Mouse (Mus musculus) neural tube, embryonic 15.5 days (tissue): Measurements from ENCODE around the gene Sf3a1. TPM values are rescaled to one million over a fixed set of nuclear protein-coding genes. Genes with fewer than 3 reads are reported as not detected.

Source experiments
- ATAC-seq: fragments of 200-750 bp; cut with Nextera tagmentation; 2 replicates; pipeline ENCODE4 v1.8.0; 2017; ENCODE audit warnings: mild to moderate bottlenecking, moderate TSS enrichment, moderate library complexity; ENCODE audit not compliant: low FRiP score
- H3K27ac ChIP-seq: fragments of 300-500 bp; sonication (generic); replicated peaks from 2 replicates; pipeline ENCODE4 v1.5.1; 2015; ENCODE audit warnings: mild to moderate bottlenecking, inconsistent platforms
- H3K27me3 ChIP-seq: fragments of 300-500 bp; sonication (generic); replicated peaks from 2 replicates; pipeline ENCODE4 v1.6.1; 2015; ENCODE audit warnings: inconsistent platforms
- H3K36me3 ChIP-seq: fragments of 300-500 bp; sonication (generic); 2 replicates; pipeline ENCODE4 v1.6.1; 2015; ENCODE audit warnings: inconsistent platforms
- H3K4me1 ChIP-seq: fragments of 300-500 bp; sonication (generic); 2 replicates; pipeline ENCODE4 v1.6.1; 2015; ENCODE audit warnings: inconsistent platforms
- H3K4me2 ChIP-seq: fragments of 300-500 bp; sonication (generic); 2 replicates; pipeline ENCODE4 v1.6.1; 2015; ENCODE audit warnings: inconsistent platforms, mild to moderate bottlenecking, moderate library complexity
- H3K4me3 ChIP-seq: fragments of 300-500 bp; sonication (generic); replicated peaks from 2 replicates; pipeline ENCODE4 v1.5.1; 2015; ENCODE audit warnings: mild to moderate bottlenecking, inconsistent platforms
- H3K9ac ChIP-seq: fragments of 300-500 bp; sonication (generic); replicated peaks from 2 replicates; pipeline ENCODE4 v1.6.1; 2015; ENCODE audit warnings: mild to moderate bottlenecking, inconsistent platforms
- H3K9me3 ChIP-seq: fragments of 300-500 bp; sonication (generic); replicated peaks from 2 replicates; pipeline ENCODE4 v1.6.1; 2016; ENCODE audit warnings: inconsistent platforms
- WGBS: fragments of 180-500 bp; shearing (Covaris S2); methylation state at CpG from one replicate; pipeline ENCODE4 v1.1.7; 2015; ENCODE audit warnings: mixed read lengths; 5-methylcytosine and 5-hydroxymethylcytosine counted together
- polyA plus RNA-seq: library from polyadenylated mRNA; unstranded; fragments of >200 nt; fragmentation: Nextera tagmentation; extraction: Ambion mirVana; gene quantifications from 2 replicates; pipeline ENCODE4 v1.2.1, GENCODE M21; 2015

Gene Sf3a1
- polyA plus RNA-seq, 1 experiment from 2014 or later: 41.8 TPM

DNA sequence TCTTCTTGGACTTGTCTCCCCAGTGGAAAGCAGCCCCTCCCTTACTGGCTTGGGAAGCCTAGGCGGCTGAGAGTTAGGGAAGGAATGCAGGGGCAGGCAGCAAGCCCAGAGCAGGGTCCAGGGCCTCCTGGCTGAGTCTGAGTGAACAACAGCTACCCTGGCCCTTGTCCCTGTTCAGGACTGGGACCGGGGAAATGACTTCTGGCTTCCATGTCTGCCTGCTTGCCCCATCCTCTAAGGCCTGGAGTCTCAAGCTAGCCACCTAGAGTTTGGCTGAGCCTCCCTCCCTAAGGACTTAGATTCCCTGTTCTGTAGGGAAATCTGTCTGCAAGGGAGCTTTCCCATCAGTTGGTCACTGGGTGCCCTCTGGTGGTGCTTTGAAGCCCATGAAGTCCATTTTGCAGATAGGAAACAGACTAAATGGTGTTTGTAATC, 59.2 kb downstream of the Sf3a1 start:
- no peak for ATAC-seq
- WGBS: 24% methylated on average over 2 of the region's 2 CpGs

DNA sequence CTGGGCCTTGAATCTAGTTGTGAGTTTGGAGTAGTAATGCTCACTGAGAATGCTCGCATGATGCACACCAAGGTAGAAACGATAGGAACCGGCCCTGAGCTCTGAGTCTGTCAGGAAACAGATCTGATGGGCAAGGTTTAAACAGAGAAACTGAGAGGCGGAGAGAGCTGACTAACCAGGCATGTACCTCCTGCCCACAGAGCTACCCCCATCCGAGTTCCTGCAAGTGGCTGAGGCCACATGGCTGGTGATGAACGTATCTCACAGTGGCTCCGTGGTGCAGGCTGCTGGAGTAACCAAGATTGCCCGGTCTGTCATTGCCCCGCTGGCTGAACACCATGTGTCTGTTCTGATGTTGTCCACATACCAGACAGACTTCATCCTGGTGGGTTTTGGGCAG, 59.8 kb downstream of the Sf3a1 start:
- Histone ChIP-seq H3K4me1 (peaks cover 17% of the 10 kb centered on the region), H3K9me3 (no peaks in the 10 kb centered on the region), H3K4me3 (no peak overlapping the region), H3K36me3 (peaks cover 6% of the 10 kb centered on the region), H3K27me3 (peaks cover 27% of the 10 kb centered on the region), H3K4me2 (no peak overlapping the region), H3K9ac (no peak overlapping the region), H3K27ac (no peak overlapping the region)
- WGBS: 64% methylated on average over 9 of the region's 9 CpGs
- no peak for ATAC-seq

More for the DNA sequence above, 59.2 kb downstream of the Sf3a1 start:
- H3K9ac ChIP-seq: no peak overlapping the region
- H3K4me1 ChIP-seq: peaks cover 17% of the 10 kb centered on the region
- peaks cover 27% of the 10 kb centered on the region for H3K27me3 ChIP-seq
- peak overlapping the region; percentile 83; the same call in 1 of the 2 replicates for H3K4me2 ChIP-seq
- H3K4me3 ChIP-seq: no peak overlapping the region
- peaks cover 12% of the 10 kb centered on the region for H3K36me3 ChIP-seq
- H3K9me3 ChIP-seq: no peaks in the 10 kb centered on the region
- 0 out of 2 replicates have a peak overlapping the region, but pooled peaks have one; percentile 13 for H3K27ac ChIP-seq

- peaks cover 27% of the 10 kb centered on the region for H3K27me3 ChIP-seq
- no peaks in the 10 kb centered on the region for H3K36me3 ChIP-seq
- H3K4me3 ChIP-seq: no peak overlapping the region
- H3K27ac ChIP-seq: no peak overlapping the region
- H3K9ac ChIP-seq: no peak overlapping the region
- H3K4me1 ChIP-seq: peaks cover 17% of the 10 kb centered on the region
- WGBS: 54% methylated on average over 28 of the region's 28 CpGs
- ATAC-seq: no peak
- no peaks in the 10 kb centered on the region for H3K9me3 ChIP-seq
- no peak overlapping the region for H3K4me2 ChIP-seq
Observed at GRCm38 (mm10) chr11:4220443-4221400, 60.6 kb downstream of the Sf3a1 start.

DNA sequence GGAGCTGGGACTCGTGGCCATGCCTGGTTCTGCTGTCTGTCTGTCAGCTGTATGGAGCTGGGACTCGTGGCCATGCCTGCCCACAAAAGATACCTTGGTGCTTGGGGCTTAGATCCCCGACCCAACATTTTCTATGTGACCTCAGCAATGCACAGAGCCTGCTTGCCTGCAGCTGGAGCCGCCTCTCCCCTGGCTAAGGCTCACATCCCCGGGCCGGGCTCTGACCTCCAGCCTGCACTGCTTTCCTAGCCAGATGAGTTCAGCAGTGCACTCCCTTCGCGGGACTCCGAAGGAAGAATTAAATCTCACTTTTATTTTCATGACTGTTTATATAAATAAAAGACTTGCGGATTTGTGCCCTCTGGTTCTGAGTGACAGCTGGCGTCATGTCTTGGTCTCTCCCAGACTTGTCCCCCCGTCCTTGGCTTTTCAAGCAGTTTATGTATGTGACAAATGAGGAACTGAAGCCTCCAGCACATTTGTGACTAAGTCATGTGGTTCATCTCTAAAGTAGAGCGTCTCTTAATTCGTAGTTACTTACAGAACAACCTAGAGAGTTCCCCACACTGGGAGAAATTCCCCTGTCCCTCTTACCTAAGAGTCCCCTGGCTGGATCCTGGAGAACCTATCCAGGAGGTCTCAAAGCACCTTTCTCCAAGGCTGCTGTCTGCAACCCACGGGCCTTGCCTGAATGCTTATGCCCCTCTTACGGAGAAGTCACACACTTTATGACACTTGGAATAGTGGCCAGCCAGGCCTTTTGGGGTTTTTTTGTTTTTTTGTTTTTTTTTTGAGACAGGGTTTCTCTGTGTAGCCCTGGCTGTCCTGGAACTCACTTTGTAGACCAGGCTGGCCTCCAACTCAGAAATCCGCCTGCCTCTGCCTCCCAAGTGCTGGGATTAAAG, 62.1 kb downstream of the Sf3a1 start:
- no peak for ATAC-seq
- no peaks in the 10 kb centered on the region for H3K9me3 ChIP-seq
- no peak overlapping the region for H3K27ac ChIP-seq
- WGBS: 83% methylated on average over 17 of the region's 17 CpGs
- H3K36me3 ChIP-seq: no peaks in the 10 kb centered on the region
- H3K27me3 ChIP-seq: peaks cover 27% of the 10 kb centered on the region
- H3K4me3 ChIP-seq: no peak overlapping the region
- H3K4me1 ChIP-seq: peaks cover 17% of the 10 kb centered on the region
- H3K9ac ChIP-seq: no peak overlapping the region
- H3K4me2 ChIP-seq: no peak overlapping the region

DNA sequence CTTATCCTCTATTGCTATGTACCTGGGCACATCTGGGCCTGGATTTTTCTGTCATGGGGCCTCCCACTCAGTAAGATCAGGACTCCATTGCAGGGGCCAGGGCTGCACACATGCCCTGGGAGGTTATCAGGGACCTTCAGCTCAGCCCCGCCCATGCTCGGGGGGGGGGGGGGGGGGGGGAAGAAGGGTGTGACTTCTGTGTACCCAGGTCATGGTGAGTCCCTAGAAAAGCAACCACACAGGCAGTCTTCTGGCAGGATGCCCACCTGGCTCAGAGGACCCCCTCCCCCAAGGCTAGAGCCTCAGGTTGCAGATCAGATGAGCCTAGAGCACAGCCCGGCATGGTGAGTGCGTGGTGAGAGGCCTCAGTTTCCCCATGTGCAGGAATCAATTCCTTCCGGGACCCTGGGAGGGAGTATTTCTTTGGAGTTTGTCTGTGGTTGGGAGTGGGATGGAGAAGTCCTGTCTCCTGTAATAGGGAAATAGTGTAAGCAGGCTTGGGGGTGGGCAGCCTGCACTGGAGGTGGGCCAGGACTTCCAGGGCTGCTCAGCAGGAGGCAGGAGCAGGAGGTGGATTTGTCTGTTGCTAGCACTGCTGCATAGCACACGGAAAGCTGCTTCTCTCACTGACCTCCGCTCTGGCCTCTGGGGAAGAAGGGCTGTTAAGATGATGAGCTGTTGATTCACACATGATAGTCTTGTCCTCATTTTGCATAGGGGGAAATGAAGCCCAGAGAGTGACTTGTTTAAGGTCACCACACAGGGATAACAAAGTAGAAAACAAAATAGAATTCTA, 63.4 kb downstream of the Sf3a1 start:
- Histone ChIP-seq H3K4me1 (peaks cover 7% of the 10 kb centered on the region; the same call in 1 of the 2 replicates), H3K27me3 (peaks cover 15% of the 10 kb centered on the region), H3K27ac (no peak overlapping the region), H3K4me2 (no peak overlapping the region), H3K36me3 (no peaks in the 10 kb centered on the region), H3K9ac (no peak overlapping the region), H3K4me3 (no peak overlapping the region), H3K9me3 (no peaks in the 10 kb centered on the region)
- no peak for ATAC-seq
- 45% methylated on average over 5 of the region's 7 CpGs for WGBS

DNA sequence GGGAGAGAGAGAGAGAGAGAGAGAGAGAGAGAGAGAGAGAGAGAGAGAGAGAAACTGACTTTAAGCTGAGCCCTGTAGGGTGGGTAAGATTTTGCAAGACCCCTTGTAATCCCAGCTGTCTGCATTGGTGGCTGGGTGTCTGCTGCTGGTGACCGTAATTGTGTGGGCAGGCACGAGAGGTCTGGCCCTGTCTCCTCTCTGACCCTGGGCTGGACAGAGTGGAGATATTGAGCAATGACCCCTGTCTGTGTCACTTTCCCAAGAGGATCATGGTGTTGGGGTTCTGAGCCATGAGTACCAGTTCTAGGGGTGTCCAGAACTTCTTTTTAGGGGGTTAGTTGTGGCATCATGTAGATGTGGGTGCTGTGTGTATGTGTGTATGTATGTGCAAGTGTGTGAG, 64.1 kb downstream of the Sf3a1 start:
- H3K27ac ChIP-seq: no peak overlapping the region
- 50% methylated on average over 2 of the region's 2 CpGs for WGBS
- H3K36me3 ChIP-seq: no peaks in the 10 kb centered on the region
- no peaks in the 10 kb centered on the region for H3K9me3 ChIP-seq
- H3K9ac ChIP-seq: no peak overlapping the region
- no peak overlapping the region for H3K4me3 ChIP-seq
- H3K4me2 ChIP-seq: no peak overlapping the region
- peaks cover 3% of the 10 kb centered on the region; the same call in 1 of the 2 replicates for H3K4me1 ChIP-seq
- H3K27me3 ChIP-seq: peaks cover 9% of the 10 kb centered on the region
- ATAC-seq: no peak

GRCm38 (mm10) chr11:4226569-4227325, 66.6 kb downstream of the Sf3a1 start:
- Histone ChIP-seq H3K9me3 (no peaks in the 10 kb centered on the region), H3K4me1 (no peaks in the 10 kb centered on the region), H3K36me3 (no peaks in the 10 kb centered on the region), H3K9ac (no peak overlapping the region), H3K4me3 (no peak overlapping the region), H3K27me3 (no peaks in the 10 kb centered on the region), H3K27ac (no peak overlapping the region), H3K4me2 (no peak overlapping the region)
- WGBS: 82% methylated on average over 5 of the region's 5 CpGs
- no peak for ATAC-seq

GRCm38 (mm10) chr11:4228463-4228862, 68.3 kb downstream of the Sf3a1 start:
- Histone ChIP-seq H3K36me3 (no peaks in the 10 kb centered on the region), H3K27ac (no peak overlapping the region), H3K27me3 (no peaks in the 10 kb centered on the region), H3K9me3 (no peaks in the 10 kb centered on the region), H3K4me2 (no peak overlapping the region), H3K4me3 (no peak overlapping the region), H3K9ac (no peak overlapping the region), H3K4me1 (no peaks in the 10 kb centered on the region)
- WGBS: 40% methylated on average over 8 of the region's 8 CpGs
- no peak for ATAC-seq

DNA sequence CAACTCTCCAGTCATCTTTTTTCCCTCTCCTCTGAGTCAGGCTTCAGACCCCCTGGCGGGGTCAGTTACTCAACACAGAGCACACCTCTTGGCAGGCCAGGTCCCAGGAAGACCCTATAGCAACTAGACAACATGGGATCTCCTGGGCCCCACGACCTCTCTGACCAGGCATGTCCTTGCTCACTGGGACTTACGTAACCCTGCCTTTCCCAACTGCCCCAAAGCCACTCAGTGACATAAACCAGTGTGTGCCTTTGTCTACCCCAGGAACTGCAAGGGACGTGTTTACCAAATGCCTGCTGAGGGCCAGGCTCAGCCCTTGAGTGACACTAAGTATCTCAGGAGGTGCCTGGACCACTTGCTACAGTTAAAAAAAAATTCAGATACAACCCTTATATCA, 69.7 kb downstream of the Sf3a1 start:
- H3K4me1 ChIP-seq: no peaks in the 10 kb centered on the region
- no peak overlapping the region for H3K4me3 ChIP-seq
- H3K9ac ChIP-seq: no peak overlapping the region
- H3K27ac ChIP-seq: no peak overlapping the region
- H3K27me3 ChIP-seq: no peaks in the 10 kb centered on the region
- H3K4me2 ChIP-seq: no peak overlapping the region
- H3K9me3 ChIP-seq: no peaks in the 10 kb centered on the region
- no peak for ATAC-seq
- no peaks in the 10 kb centered on the region for H3K36me3 ChIP-seq
- WGBS: 66% methylated on average over 4 of the region's 4 CpGs

GRCm38 (mm10) chr11:4231435-4231834, 71.3 kb downstream of the Sf3a1 start:
- no peaks in the 10 kb centered on the region for H3K27me3 ChIP-seq
- no peak overlapping the region for H3K4me2 ChIP-seq
- no peak overlapping the region for H3K4me3 ChIP-seq
- ATAC-seq: no peak
- no peaks in the 10 kb centered on the region for H3K36me3 ChIP-seq
- H3K9me3 ChIP-seq: no peaks in the 10 kb centered on the region
- no peak overlapping the region for H3K27ac ChIP-seq
- no peaks in the 10 kb centered on the region for H3K4me1 ChIP-seq
- H3K9ac ChIP-seq: no peak overlapping the region
- 91% methylated on average over 2 of the region's 2 CpGs for WGBS
